Mouse (Mus musculus) forebrain, embryonic 10.5 days (tissue): ENCODE results near the gene Dph1. TPM values are rescaled to one million over a fixed set of nuclear protein-coding genes. Genes with fewer than 3 reads are reported as not detected.
A peak's percentile ranks its signal among the peaks of the same experiment; 100 is the strongest.

Experiments
- DNase-seq: peaks from one replicate; pipeline ENCODE4 v3.0.0-alpha.2; 2017; ENCODE audit warnings: low spot score; ENCODE audit errors: extremely low spot score
- H3K27ac ChIP-seq: fragments of 300-500 bp; sonication (generic); 2 replicates; pipeline ENCODE4 v1.5.1; 2016; ENCODE audit warnings: mild to moderate bottlenecking
- H3K27me3 ChIP-seq: fragments of 300-500 bp; sonication (generic); 2 replicates; pipeline ENCODE4 v1.6.1; 2016; ENCODE audit warnings: mild to moderate bottlenecking; ENCODE audit not compliant: poor library complexity, severe bottlenecking
- H3K36me3 ChIP-seq: fragments of 300-500 bp; sonication (generic); replicated peaks from 2 replicates; pipeline ENCODE4 v1.6.1; 2016; ENCODE audit warnings: mild to moderate bottlenecking, moderate library complexity
- H3K4me1 ChIP-seq: fragments of 300-500 bp; sonication (generic); 2 replicates; pipeline ENCODE4 v1.6.1; 2016
- H3K4me3 ChIP-seq: fragments of 300-500 bp; sonication (generic); 2 replicates; pipeline ENCODE4 v1.5.1; 2016; ENCODE audit warnings: mild to moderate bottlenecking, moderate library complexity
- H3K9me3 ChIP-seq: fragments of 300-500 bp; sonication (generic); 2 replicates; pipeline ENCODE4 v1.6.1; 2016; ENCODE audit warnings: mild to moderate bottlenecking, moderate library complexity
- WGBS: fragments of 180-500 bp; shearing (Covaris S2); methylation state at CpG from one replicate; pipeline ENCODE4 v1.1.7; 2016; 5-methylcytosine and 5-hydroxymethylcytosine counted together
- polyA plus RNA-seq: library from polyadenylated mRNA; unstranded; fragments of >200 nt; fragmentation: Nextera tagmentation; extraction: Ambion mirVana; gene quantifications from 2 replicates; pipeline ENCODE4 v1.2.1, GENCODE M21; 2016

The Dph1 gene
- polyA plus RNA-seq: 29.5 TPM in 2 replicates

- Histone ChIP-seq H3K36me3 (peaks cover under 1% of the 10 kb centered on the region; the same call in 1 of the 2 replicates), H3K27ac (peak within 1 kb of the TSS; percentile 66), H3K4me1 (peaks cover 67% of the 10 kb centered on the region), H3K9me3 (no peaks in the 10 kb centered on the region), H3K27me3 (peaks cover 53% of the 10 kb centered on the region), H3K4me3 (peak within 1 kb of the TSS; percentile 92)
- WGBS: 38% methylated on average over 5 of the region's 5 CpGs
- no peak for DNase-seq
Measured at GRCm38 (mm10) chr11:75190905-75191441, at the start of gene Dph1. TSS of gene Dph1 (minus strand) at chr11:75191241.

- Histone ChIP-seq H3K4me1 (peaks cover 25% of the 10 kb centered on the region), H3K9me3 (no peaks in the 10 kb centered on the region), H3K4me3 (no peak overlapping the region), H3K27me3 (peaks cover 29% of the 10 kb centered on the region), H3K36me3 (no peaks in the 10 kb centered on the region), H3K27ac (no peak overlapping the region)
- 87% methylated on average over 13 of the region's 13 CpGs for WGBS
- DNase-seq: no peak
Measured at GRCm38 (mm10) chr11:75240158-75240934, 49.3 kb upstream of the Dph1 start.

- Histone ChIP-seq H3K27me3 (peaks cover 61% of the 10 kb centered on the region), H3K9me3 (no peaks in the 10 kb centered on the region), H3K4me1 (peaks cover 33% of the 10 kb centered on the region), H3K4me3 (no peak overlapping the region), H3K27ac (no peak overlapping the region), H3K36me3 (no peaks in the 10 kb centered on the region)
- no peak for DNase-seq
- 11% methylated on average over 16 of the region's 16 CpGs for WGBS
Measured at GRCm38 (mm10) chr11:75234745-75235144, 43.7 kb upstream of the Dph1 start.

GRCm38 (mm10) chr11:75232434-75232833 lies 41.4 kb upstream of the Dph1 start:
- H3K27ac ChIP-seq: no peak overlapping the region
- no peaks in the 10 kb centered on the region for H3K36me3 ChIP-seq
- DNase-seq: no peak
- H3K4me3 ChIP-seq: no peak overlapping the region
- H3K4me1 ChIP-seq: peaks cover 33% of the 10 kb centered on the region
- H3K9me3 ChIP-seq: no peaks in the 10 kb centered on the region
- WGBS: 74% methylated on average over 4 of the region's 4 CpGs
- peaks cover 59% of the 10 kb centered on the region for H3K27me3 ChIP-seq

GRCm38 (mm10) chr11:75231756-75232155 lies 40.7 kb upstream of the Dph1 start:
- no peak overlapping the region for H3K27ac ChIP-seq
- H3K9me3 ChIP-seq: no peaks in the 10 kb centered on the region
- peaks cover 28% of the 10 kb centered on the region for H3K4me1 ChIP-seq
- no peak overlapping the region for H3K4me3 ChIP-seq
- DNase-seq: peak; percentile 73
- 6% methylated on average over 7 of the region's 7 CpGs for WGBS
- H3K27me3 ChIP-seq: peaks cover 52% of the 10 kb centered on the region
- H3K36me3 ChIP-seq: no peaks in the 10 kb centered on the region

GRCm38 (mm10) chr11:75230272-75230760 lies 39.3 kb upstream of the Dph1 start:
- no peak for DNase-seq
- Histone ChIP-seq H3K36me3 (no peaks in the 10 kb centered on the region), H3K27ac (no peak overlapping the region), H3K9me3 (no peaks in the 10 kb centered on the region), H3K27me3 (peaks cover 38% of the 10 kb centered on the region), H3K4me3 (no peak overlapping the region), H3K4me1 (peaks cover 22% of the 10 kb centered on the region)
- WGBS: 92% methylated on average over 6 of the region's 6 CpGs

- H3K27ac ChIP-seq: no peak overlapping the region
- 84% methylated on average over 6 of the region's 6 CpGs for WGBS
- no peaks in the 10 kb centered on the region for H3K9me3 ChIP-seq
- H3K36me3 ChIP-seq: no peaks in the 10 kb centered on the region
- no peak overlapping the region for H3K4me3 ChIP-seq
- DNase-seq: no peak
- peaks cover 28% of the 10 kb centered on the region for H3K27me3 ChIP-seq
- H3K4me1 ChIP-seq: peaks cover 13% of the 10 kb centered on the region
Measured at GRCm38 (mm10) chr11:75229289-75229688, 38.2 kb upstream of the Dph1 start.

- Histone ChIP-seq H3K27me3 (peaks cover 11% of the 10 kb centered on the region; the same call in 1 of the 2 replicates), H3K9me3 (no peaks in the 10 kb centered on the region), H3K4me3 (no peak overlapping the region), H3K27ac (no peak overlapping the region), H3K4me1 (peaks cover 12% of the 10 kb centered on the region), H3K36me3 (no peaks in the 10 kb centered on the region)
- WGBS: 80% methylated on average over 3 of the region's 3 CpGs
- no peak for DNase-seq
Measured at GRCm38 (mm10) chr11:75227632-75228031, 36.6 kb upstream of the Dph1 start.

GRCm38 (mm10) chr11:75224835-75225234 lies 33.8 kb upstream of the Dph1 start:
- no peaks in the 10 kb centered on the region for H3K9me3 ChIP-seq
- no peaks in the 10 kb centered on the region for H3K27me3 ChIP-seq
- no peak for DNase-seq
- no peak overlapping the region for H3K27ac ChIP-seq
- H3K4me1 ChIP-seq: peaks cover 17% of the 10 kb centered on the region
- H3K4me3 ChIP-seq: no peak overlapping the region
- H3K36me3 ChIP-seq: no peaks in the 10 kb centered on the region
- WGBS: 83% methylated on average over 4 of the region's 4 CpGs

- H3K9me3 ChIP-seq: no peaks in the 10 kb centered on the region
- H3K36me3 ChIP-seq: no peaks in the 10 kb centered on the region
- H3K4me3 ChIP-seq: no peak overlapping the region
- DNase-seq: no peak
- H3K27me3 ChIP-seq: no peaks in the 10 kb centered on the region; the same call in 1 of the 2 replicates
- H3K27ac ChIP-seq: no peak overlapping the region
- H3K4me1 ChIP-seq: peaks cover 17% of the 10 kb centered on the region
- 86% methylated on average over 12 of the region's 12 CpGs for WGBS
Measured at GRCm38 (mm10) chr11:75224062-75224461, 33.0 kb upstream of the Dph1 start.

- peaks cover 30% of the 10 kb centered on the region for H3K4me1 ChIP-seq
- no peak overlapping the region for H3K27ac ChIP-seq
- H3K4me3 ChIP-seq: no peak overlapping the region
- peaks cover 12% of the 10 kb centered on the region for H3K27me3 ChIP-seq
- WGBS: 48% methylated on average over 5 of the region's 6 CpGs
- H3K36me3 ChIP-seq: no peaks in the 10 kb centered on the region
- no peaks in the 10 kb centered on the region for H3K9me3 ChIP-seq
- no peak for DNase-seq
Measured at GRCm38 (mm10) chr11:75220517-75221145, 29.6 kb upstream of the Dph1 start.

- WGBS: 51% methylated on average over 9 of the region's 9 CpGs
- DNase-seq: no peak
- H3K27me3 ChIP-seq: peaks cover 17% of the 10 kb centered on the region
Measured at GRCm38 (mm10) chr11:75220115-75220514, 29.1 kb upstream of the Dph1 start.

More at GRCm38 (mm10) chr11:75220115-75220514, 29.1 kb upstream of the Dph1 start:
- Histone ChIP-seq H3K36me3 (no peaks in the 10 kb centered on the region), H3K4me3 (no peak overlapping the region), H3K4me1 (peaks cover 34% of the 10 kb centered on the region), H3K27ac (no peak overlapping the region), H3K9me3 (no peaks in the 10 kb centered on the region)
